Mouse (Mus musculus) heart, embryonic 12.5 days (tissue): Measurements from ENCODE around the gene Mgam. TPM values are rescaled to one million over a fixed set of nuclear protein-coding genes. Genes with fewer than 3 reads are reported as not detected.
"Not testable (repeated sequence)": the region's sequence is repeated elsewhere in the genome, so short reads cannot be mapped to it uniquely, and the experiment has no call there.

Experiments
- ATAC-seq: fragments of 200-750 bp; cut with Nextera tagmentation; 2 replicates; pipeline ENCODE4 v1.8.0; 2017; ENCODE audit warnings: moderate TSS enrichment, moderate library complexity; ENCODE audit not compliant: insufficient number of reproducible peaks, low FRiP score
- H3K27ac ChIP-seq: fragments of 300-500 bp; sonication (generic); 2 replicates; pipeline ENCODE4 v1.5.1; 2016; ENCODE audit warnings: mild to moderate bottlenecking, moderate library complexity; ENCODE audit not compliant: poor library complexity, severe bottlenecking
- H3K27me3 ChIP-seq: fragments of 300-500 bp; sonication (generic); replicated peaks from 2 replicates; pipeline ENCODE4 v1.6.1; 2016; ENCODE audit warnings: mild to moderate bottlenecking, moderate library complexity
- H3K36me3 ChIP-seq: fragments of 300-500 bp; sonication (generic); 2 replicates; pipeline ENCODE4 v1.6.1; 2016; ENCODE audit warnings: mild to moderate bottlenecking, moderate library complexity
- H3K4me1 ChIP-seq: fragments of 300-500 bp; sonication (generic); replicated peaks from 2 replicates; pipeline ENCODE4 v1.6.1; 2016; ENCODE audit warnings: mild to moderate bottlenecking
- H3K4me2 ChIP-seq: fragments of 300-500 bp; sonication (generic); 2 replicates; pipeline ENCODE4 v1.6.1; 2016; ENCODE audit warnings: mild to moderate bottlenecking, moderate library complexity
- H3K4me3 ChIP-seq: fragments of 300-500 bp; sonication (generic); 2 replicates; pipeline ENCODE4 v1.5.1; 2016; ENCODE audit warnings: mild to moderate bottlenecking
- H3K9ac ChIP-seq: fragments of 300-500 bp; sonication (generic); 2 replicates; pipeline ENCODE4 v1.6.1; 2016; ENCODE audit warnings: mild to moderate bottlenecking, moderate library complexity
- H3K9me3 ChIP-seq: fragments of 300-500 bp; sonication (generic); replicated peaks from 2 replicates; pipeline ENCODE4 v1.6.1; 2016; ENCODE audit warnings: mild to moderate bottlenecking, moderate library complexity
- WGBS: fragments of 180-500 bp; shearing (Covaris S2); methylation state at CpG from one replicate; pipeline ENCODE4 v1.1.7; 2016; 5-methylcytosine and 5-hydroxymethylcytosine counted together
- polyA plus RNA-seq: library from polyadenylated mRNA; unstranded; fragments of >200 nt; fragmentation: Nextera tagmentation; extraction: Ambion mirVana; gene quantifications from 2 replicates; pipeline ENCODE4 v1.2.1, GENCODE M21; 2016

Mgam gene
- polyA plus RNA-seq = 0.09 and 0.21 TPM in 2 replicates

DNA sequence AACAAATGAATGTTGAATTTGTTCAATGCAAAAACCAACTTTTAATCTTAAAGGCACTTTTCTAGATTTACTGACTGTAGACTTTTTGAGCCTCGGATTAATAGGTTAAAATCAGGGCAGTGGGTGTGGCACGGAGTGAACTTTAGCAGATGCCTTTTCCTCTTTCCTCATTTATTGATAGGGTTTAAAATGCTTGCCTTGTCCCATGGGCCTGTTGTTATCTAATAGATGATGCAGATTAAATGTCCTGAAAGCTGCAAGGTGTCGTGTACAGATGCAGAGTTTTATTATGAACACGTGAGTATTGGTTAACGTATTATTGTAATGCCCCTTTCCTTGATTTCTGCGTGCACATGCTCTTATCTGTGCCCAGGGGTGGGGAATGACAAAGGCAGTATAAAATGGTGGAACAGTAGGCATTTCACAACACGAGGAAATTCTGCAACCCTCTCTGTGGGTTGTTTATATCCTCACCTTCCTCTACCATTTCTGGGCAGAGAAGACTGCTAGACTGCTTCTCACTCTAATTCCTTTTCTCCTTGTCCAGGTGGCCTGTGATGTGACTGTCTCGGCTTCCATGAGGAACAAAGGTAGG, at the start of gene Mgam:
Gene Mgam, plus strand, starts transcription at position 426 of the 595 bp plus-strand sequence.
- no peaks in the 10 kb centered on the region for H3K27me3 ChIP-seq
- no peaks in the 10 kb centered on the region for H3K9me3 ChIP-seq
- H3K36me3 ChIP-seq = no peaks in the 10 kb centered on the region
- H3K4me1 ChIP-seq = no peaks in the 10 kb centered on the region
- no peak within 1 kb of the TSS for H3K27ac ChIP-seq
- H3K9ac ChIP-seq = no peak within 1 kb of the TSS
- 83% methylated on average over 8 of the region's 8 CpGs for WGBS
- H3K4me3 ChIP-seq = no peak within 1 kb of the TSS
- ATAC-seq = no peak
- no peak within 1 kb of the TSS for H3K4me2 ChIP-seq

DNA sequence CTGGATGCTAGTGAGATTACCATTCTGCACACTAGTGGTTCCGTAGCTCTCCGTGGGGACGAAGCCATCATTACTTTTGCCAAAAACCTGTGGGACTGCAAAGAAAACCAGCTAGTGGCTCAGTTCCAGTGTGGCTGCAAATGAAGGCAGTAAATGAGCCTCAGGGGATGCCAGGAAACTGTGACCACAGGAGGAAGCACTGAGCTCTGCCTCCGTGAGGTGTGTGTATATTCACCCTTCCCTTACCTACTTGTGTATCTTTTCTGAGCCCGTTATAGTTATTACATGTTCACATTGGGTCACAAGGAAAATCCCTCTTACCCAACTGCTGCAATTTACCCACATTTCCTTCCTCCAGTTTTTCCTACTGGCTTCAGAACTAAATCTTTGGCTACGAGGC, 44.3 kb upstream of the Mgam start:
- Histone ChIP-seq H3K9me3 (no peaks in the 10 kb centered on the region), H3K4me1 (no peaks in the 10 kb centered on the region), H3K36me3 (no peaks in the 10 kb centered on the region), H3K9ac (no peak overlapping the region), H3K4me3 (no peak overlapping the region), H3K27me3 (no peaks in the 10 kb centered on the region), H3K27ac (no peak overlapping the region), H3K4me2 (no peak overlapping the region)
- ATAC-seq = no peak
- WGBS = 83% methylated on average over 6 of the region's 6 CpGs

DNA sequence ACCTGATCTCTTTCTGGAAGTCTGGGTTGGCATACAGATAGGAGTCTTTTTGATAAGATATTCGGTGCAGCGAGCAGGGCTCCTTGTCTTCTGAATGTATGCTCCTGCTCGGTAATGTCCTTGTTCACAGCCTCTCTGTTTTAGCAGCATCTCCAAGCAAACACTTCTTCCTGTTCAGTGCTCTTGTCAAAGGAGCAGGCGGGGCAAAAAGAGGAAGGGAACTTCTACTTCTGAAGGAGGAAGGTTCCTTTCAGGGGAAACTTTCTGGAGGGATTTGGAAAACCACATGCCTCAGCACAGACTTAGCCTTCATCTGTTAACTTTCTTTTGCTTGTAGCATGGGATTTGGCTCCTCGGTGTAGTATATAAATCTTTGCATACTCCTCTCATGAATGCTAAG, 43.0 kb upstream of the Mgam start, which contains the start of gene Clec5a:
Gene Clec5a, minus strand, starts transcription at position 177 of the 400 bp plus-strand sequence.
- Histone ChIP-seq H3K4me3 (no peak within 1 kb of the TSS), H3K4me1 (no peaks in the 10 kb centered on the region), H3K27ac (no peak within 1 kb of the TSS), H3K9me3 (no peaks in the 10 kb centered on the region), H3K4me2 (no peak within 1 kb of the TSS), H3K9ac (no peak within 1 kb of the TSS), H3K27me3 (no peaks in the 10 kb centered on the region), H3K36me3 (no peaks in the 10 kb centered on the region)
- no peak for ATAC-seq
- 56% methylated on average over 5 of the region's 5 CpGs for WGBS

DNA sequence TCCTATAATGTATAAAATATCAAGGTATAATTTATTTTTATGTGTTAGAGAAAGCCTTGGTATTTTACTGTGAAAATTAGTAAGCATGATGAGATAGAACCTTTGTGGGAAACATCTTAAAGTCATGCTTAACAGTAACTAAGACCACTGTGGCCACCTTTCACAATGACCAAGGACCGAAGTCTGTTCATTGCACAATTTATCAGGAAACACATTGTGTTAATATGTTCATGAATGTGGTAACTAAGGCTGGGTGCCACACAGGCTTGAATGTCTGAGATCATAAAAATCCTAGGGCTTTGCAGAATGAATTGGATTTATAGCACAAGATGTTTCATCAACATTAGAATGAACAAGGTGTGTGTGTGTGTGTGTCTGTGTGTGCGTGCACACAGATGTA, 40.3 kb upstream of the Mgam start:
- Histone ChIP-seq H3K4me3 (no peak overlapping the region), H3K4me2 (no peak overlapping the region), H3K27me3 (no peaks in the 10 kb centered on the region), H3K9me3 (no peaks in the 10 kb centered on the region), H3K4me1 (no peaks in the 10 kb centered on the region), H3K27ac (no peak overlapping the region), H3K9ac (no peak overlapping the region), H3K36me3 (no peaks in the 10 kb centered on the region)
- no peak for ATAC-seq
- WGBS = 85% methylated on average over 2 of the region's 2 CpGs

DNA sequence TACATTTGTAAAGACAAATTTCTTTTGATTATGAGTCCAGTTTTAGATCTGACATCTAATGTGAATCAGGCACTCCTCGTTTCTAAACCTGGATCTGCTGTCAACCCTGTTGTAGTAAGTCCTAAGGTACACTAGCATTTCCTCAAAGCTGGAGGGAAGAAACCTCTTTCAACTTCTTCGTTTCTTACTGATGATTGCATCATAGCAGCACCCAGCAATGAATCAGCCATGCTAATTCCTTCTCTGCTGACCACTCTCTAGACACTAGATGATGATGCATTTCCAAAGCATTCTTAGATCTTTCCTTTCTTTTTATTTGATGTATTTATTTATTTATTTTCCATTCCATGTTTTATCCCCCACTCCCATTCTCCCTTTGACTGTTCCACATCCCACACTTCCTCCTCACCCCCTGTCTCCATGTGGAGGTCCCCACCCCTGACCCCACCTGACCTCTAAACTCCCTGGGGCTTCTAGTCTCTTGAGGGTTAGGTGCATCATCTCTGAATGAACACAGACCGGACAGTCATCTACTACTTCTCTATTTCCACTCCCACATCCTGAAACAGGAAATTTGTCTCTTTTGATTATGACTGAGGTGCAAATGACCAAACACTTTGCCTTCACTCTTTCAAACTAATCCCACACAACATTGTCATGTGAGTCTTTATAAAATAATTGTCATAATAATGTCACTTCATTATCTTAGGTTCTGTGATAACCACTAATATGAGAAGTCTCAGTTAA, 33.7 kb upstream of the Mgam start:
- ATAC-seq = no peak
- WGBS = 65% methylated on average over 3 of the region's 3 CpGs
- H3K4me3 ChIP-seq = no peak overlapping the region

DNA sequence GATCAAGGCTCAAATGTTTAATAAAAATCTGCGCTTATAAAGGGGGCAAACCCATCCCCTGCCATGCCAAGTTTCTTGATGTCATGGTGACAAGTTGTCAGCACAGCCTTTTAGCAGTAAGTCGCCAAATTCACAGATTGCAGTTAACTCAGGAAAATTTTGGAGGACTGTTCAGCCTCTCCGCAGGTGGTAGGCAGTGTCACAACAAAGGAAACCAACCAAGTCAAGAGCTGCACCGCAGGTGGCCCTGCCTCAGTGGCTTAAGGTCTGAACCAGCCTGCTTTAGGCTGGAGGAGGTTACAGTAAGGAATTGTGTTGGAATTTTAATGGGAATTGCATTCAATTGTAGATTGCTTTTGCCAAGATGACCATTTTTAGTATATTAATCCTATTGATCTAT, 30.1 kb upstream of the Mgam start:
- 28% methylated on average over 4 of the region's 4 CpGs for WGBS
- not testable (repeated sequence) for H3K9ac ChIP-seq, H3K4me3 ChIP-seq, H3K9me3 ChIP-seq, H3K4me2 ChIP-seq, H3K27me3 ChIP-seq, H3K27ac ChIP-seq, H3K4me1 ChIP-seq, H3K36me3 ChIP-seq, ATAC-seq

More for the DNA sequence above, 33.7 kb upstream of the Mgam start:
- Histone ChIP-seq H3K27me3 (no peaks in the 10 kb centered on the region), H3K9me3 (no peaks in the 10 kb centered on the region), H3K4me1 (no peaks in the 10 kb centered on the region), H3K27ac (no peak overlapping the region), H3K9ac (no peak overlapping the region), H3K4me2 (no peak overlapping the region), H3K36me3 (no peaks in the 10 kb centered on the region)

DNA sequence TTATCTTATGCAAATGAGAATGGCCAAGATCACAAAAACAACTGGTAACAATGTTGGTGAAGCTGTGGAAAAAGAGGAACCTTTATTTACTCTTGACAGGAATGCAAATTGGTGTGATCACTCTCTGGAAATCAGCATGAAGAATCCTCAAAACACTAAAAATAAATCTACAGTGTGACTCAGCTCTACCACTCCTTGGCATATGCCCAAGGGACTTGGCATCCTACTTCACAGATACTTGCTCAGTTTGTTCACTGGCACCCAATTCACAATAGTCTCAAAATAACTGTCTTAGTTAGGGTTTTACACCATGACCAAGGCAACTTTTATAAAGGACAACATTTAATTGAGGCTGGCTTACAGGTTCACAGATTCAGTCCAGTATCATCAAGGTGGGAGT, 21.2 kb upstream of the Mgam start:
- H3K27me3 ChIP-seq = no peaks in the 10 kb centered on the region
- no peaks in the 10 kb centered on the region for H3K36me3 ChIP-seq
- H3K4me1 ChIP-seq = no peaks in the 10 kb centered on the region
- H3K9ac ChIP-seq = no peak overlapping the region
- H3K9me3 ChIP-seq = no peaks in the 10 kb centered on the region
- H3K4me2 ChIP-seq = no peak overlapping the region
- no peak overlapping the region for H3K27ac ChIP-seq
- no peak overlapping the region for H3K4me3 ChIP-seq
- ATAC-seq = no peak

DNA sequence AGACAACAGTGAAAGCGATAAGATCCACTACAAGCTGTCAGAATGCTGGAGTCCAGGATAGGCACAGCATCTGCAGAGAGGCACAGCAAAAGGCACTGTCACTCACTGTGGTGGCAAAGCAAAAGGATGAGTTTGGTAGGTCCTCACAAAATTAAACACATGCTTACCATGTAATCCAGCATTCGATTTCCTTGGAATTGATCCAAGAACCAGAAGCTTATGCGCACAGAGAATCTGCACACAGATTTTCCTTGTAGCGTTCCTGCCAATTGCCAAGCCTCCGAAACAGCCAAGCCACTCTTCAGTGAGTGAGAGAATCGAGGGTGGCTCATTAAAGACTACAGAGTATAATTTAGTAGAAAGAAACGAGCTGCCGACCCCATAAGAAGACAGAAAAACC, 18.4 kb upstream of the Mgam start:
- H3K27ac ChIP-seq = no peak overlapping the region
- no peaks in the 10 kb centered on the region for H3K27me3 ChIP-seq
- H3K36me3 ChIP-seq = no peaks in the 10 kb centered on the region
- no peak for ATAC-seq
- no peak overlapping the region for H3K4me2 ChIP-seq
- 76% methylated on average over 8 of the region's 8 CpGs for WGBS
- H3K4me1 ChIP-seq = no peaks in the 10 kb centered on the region
- no peaks in the 10 kb centered on the region for H3K9me3 ChIP-seq
- no peak overlapping the region for H3K4me3 ChIP-seq
- no peak overlapping the region for H3K9ac ChIP-seq

DNA sequence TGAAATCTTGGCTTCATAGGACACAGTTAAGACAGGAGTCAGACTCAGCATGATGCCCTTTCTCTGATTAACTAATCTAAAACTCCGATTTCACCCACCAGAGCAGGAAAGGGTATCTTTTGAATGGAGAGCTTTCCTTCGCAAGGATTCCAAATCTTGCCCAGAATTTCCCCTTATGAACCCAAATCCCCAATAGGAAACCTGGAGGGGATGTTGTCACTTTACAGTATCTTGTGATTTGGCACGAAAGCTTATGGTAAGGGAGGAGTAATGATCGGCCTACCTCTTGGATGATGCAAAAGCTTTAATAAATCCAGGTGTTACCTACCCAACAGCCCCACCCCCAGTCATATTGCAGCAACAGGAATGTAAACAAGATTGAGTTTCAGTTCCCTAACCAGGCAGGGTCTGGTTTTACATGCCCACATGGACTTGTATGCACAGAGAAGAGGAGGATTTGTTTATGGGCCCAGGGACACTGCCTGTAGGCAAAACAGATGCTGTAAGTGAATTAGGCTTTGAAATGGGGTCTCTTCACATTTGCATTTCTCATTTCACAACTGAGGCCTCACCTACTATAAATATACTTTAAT, 15.3 kb upstream of the Mgam start, which contains the start of gene Tas2r138:
Gene Tas2r138, minus strand, starts transcription at position 51 of the 593 bp plus-strand sequence.
- Histone ChIP-seq H3K36me3 (no peaks in the 10 kb centered on the region), H3K4me2 (no peak within 1 kb of the TSS), H3K27me3 (no peaks in the 10 kb centered on the region), H3K9ac (no peak within 1 kb of the TSS), H3K9me3 (no peaks in the 10 kb centered on the region), H3K4me1 (no peaks in the 10 kb centered on the region), H3K4me3 (no peak within 1 kb of the TSS), H3K27ac (no peak within 1 kb of the TSS)
- ATAC-seq = no peak
- WGBS = 72% methylated on average over 4 of the region's 4 CpGs

DNA sequence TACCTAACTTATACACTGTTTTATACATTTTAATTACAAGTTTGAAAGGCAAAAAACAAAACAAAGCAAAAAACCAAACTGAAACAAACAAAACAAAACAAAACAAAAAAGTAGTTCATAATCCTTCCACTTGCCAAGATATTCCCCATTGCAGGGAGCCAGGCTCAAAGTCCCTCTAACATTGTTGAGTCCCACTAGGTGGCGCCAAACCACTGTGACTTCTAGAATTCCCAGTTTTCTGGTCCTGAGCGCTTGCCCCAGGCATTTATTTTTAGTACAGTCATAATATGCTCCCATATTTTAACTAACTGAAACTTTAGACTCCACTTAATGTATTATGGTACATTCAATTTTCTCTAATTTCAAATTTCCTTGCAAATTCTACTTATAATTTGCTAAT, 10.7 kb upstream of the Mgam start:
- no peaks in the 10 kb centered on the region for H3K9me3 ChIP-seq
- H3K9ac ChIP-seq = no peak overlapping the region
- no peaks in the 10 kb centered on the region for H3K27me3 ChIP-seq
- no peak for ATAC-seq
- no peak overlapping the region for H3K27ac ChIP-seq
- no peak overlapping the region for H3K4me2 ChIP-seq
- 9% methylated on average over 2 of the region's 2 CpGs for WGBS
- no peaks in the 10 kb centered on the region for H3K36me3 ChIP-seq
- no peak overlapping the region for H3K4me3 ChIP-seq
- H3K4me1 ChIP-seq = no peaks in the 10 kb centered on the region

DNA sequence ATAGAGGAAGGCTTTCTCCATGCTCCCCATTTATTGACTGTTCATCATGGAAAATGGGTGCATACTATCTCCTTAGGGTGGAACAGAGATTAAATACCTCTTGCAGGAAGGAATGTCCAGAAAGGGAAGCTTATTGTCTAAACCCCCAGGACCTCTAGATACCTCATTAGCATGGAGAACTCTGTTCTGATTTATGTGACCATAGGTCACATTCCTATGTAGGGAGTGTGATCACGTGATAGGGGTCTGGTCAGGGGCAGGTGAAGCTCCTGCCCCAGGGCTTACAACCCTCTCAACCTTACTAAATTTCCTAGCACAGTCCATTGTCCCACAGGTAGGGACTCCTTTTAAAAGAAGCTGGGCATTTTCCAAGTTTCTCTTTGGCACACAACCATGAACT, 2.5 kb upstream of the Mgam start:
- Histone ChIP-seq H3K4me3 (no peak overlapping the region), H3K27ac (no peak overlapping the region), H3K9me3 (no peaks in the 10 kb centered on the region), H3K9ac (no peak overlapping the region), H3K36me3 (no peaks in the 10 kb centered on the region), H3K4me1 (no peaks in the 10 kb centered on the region), H3K4me2 (no peak overlapping the region), H3K27me3 (no peaks in the 10 kb centered on the region)
- 58% methylated on average over 1 of the region's 1 CpGs for WGBS
- ATAC-seq = no peak
